Mouse (Mus musculus): ENCODE measurements around the gene Ppp4r1.

The Ppp4r1 gene

GRCm38 (mm10) chr17:65885697-65886529 is 103.5 kb downstream of the Ppp4r1 start, which contains the start of gene Ralbp1:
Ralbp1 (minus strand) TSS chr17:65885798.
- in situ Hi-C loops (cut with MboI, MseI) = no loop called here

GRCm38 (mm10) chr17:65886571-65886970 is 104.2 kb downstream of the Ppp4r1 start:
- in situ Hi-C loops (cut with MboI, MseI) = no loop called here

- in situ Hi-C loops (cut with MboI, MseI) = no loop called here
These were observed 107.1 kb downstream of the Ppp4r1 start for GRCm38 (mm10) chr17:65889476-65889875.
